Mouse (Mus musculus) kidney, adult 2 months (tissue): Measurements from ENCODE around the gene Hoxa3.

ENCODE experiments used
- CTCF ChIP-seq: fragments of 200-500 bp; conservative IDR thresholded peaks from 2 replicates; pipeline ENCODE4 v1.5.1; 2011; ENCODE audit warnings: low read depth, mild to moderate bottlenecking, control low read depth, low read length, moderate library complexity, mixed read lengths; ENCODE audit not compliant: insufficient read depth, insufficient read length
- POLR2A ChIP-seq: fragments of 200-500 bp; IDR thresholded peaks from one replicate; pipeline ENCODE4 v1.6.1; 2011; ENCODE audit warnings: low read depth, low read length, control low read depth

- TF ChIP-seq POLR2A (no peak), CTCF (no peak)
Measured at GRCm38 (mm10) chr6:52170898-52171223, 42.3 kb downstream of the Hoxa3 start.
